Comparison of ENCODE assay signal across 26 mouse cellular contexts in the genomic region with DNA sequence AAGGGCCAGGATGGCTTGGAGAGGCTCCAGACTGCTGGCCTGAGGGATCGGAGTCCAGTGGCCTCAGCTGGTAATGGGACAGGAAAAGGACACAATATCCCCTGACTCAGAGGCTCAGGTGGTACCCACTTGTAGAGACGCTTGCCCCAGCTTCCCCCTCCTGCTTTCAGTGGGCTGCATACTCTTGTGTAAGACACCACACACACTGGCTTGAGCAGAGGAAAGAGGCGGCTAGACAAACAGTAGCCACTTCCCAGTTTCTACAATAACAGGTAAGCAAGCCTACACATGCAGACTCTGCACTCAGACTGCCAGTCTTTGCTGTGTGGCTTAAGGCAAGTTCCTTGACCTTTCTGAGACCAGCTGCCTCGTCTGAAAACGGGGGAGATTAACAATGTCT. TPM values are rescaled to one million over a fixed set of nuclear protein-coding genes. Genes with fewer than 3 reads are reported as not detected.
"Had no signal": no experiment of that assay in that cellular context is flagged by ENCODE, and none has a peak within 500 bp of the region (broad histone marks: within the 10 kb centered on the region; RNA-seq: fewer than 3 reads in every experiment).

No protein-coding gene starts in this region.

- DNase-seq: kidney, adult 18-20 months; kidney, adult 9 months; kidney, postnatal 14 days; layer of hippocampus, adult 9-11 months; layer of hippocampus, postnatal 36 days; liver; lung, postnatal 14 days; retina, postnatal 1 day; right cerebral cortex, postnatal 25 days; spleen, adult 18-20 months; thymus, postnatal 25 days had no signal

- H3K9me3 ChIP-seq: liver, embryonic 12.5 days; liver, embryonic 15.5 days; lung, embryonic 15.5 days; stomach, embryonic 15.5 days had no signal

- H3K4me2 ChIP-seq: limb, embryonic 13.5 days; liver, embryonic 12.5 days; liver, embryonic 15.5 days; lung, embryonic 15.5 days; midbrain, embryonic 13.5 days; neural tube, embryonic 13.5 days; stomach, embryonic 15.5 days had no signal

- H3K4me1 ChIP-seq: liver, embryonic 12.5 days; liver, embryonic 15.5 days; megakaryocyte, embryonic 14.5 days; stomach, embryonic 15.5 days had no signal

- H3K27me3 ChIP-seq: liver, embryonic 12.5 days; liver, embryonic 15.5 days; midbrain, embryonic 13.5 days; neural tube, embryonic 13.5 days; stomach, embryonic 15.5 days had no signal

- H3K9ac ChIP-seq: limb, embryonic 13.5 days; liver, embryonic 12.5 days; liver, embryonic 15.5 days; lung, embryonic 15.5 days; midbrain, embryonic 13.5 days; neural tube, embryonic 13.5 days; stomach, embryonic 15.5 days had no signal

- H3K4me3 ChIP-seq: layer of hippocampus, adult 2 months; left cerebral cortex, adult 2 months; limb, embryonic 13.5 days; liver, embryonic 12.5 days; liver, embryonic 15.5 days; lung, embryonic 15.5 days; megakaryocyte, embryonic 14.5 days; midbrain, embryonic 10.5 days; midbrain, embryonic 13.5 days; myocyte; neural tube, embryonic 13.5 days; stomach, embryonic 15.5 days had no signal

- ATAC-seq: liver, embryonic 12.5 days; midbrain, embryonic 13.5 days; midbrain, embryonic 16.5 days had no signal

- H3K27ac ChIP-seq: layer of hippocampus, adult 2 months; left cerebral cortex, adult 2 months; limb, embryonic 13.5 days; liver, embryonic 12.5 days; liver, embryonic 15.5 days; lung, embryonic 15.5 days; macrophage; midbrain, embryonic 10.5 days; midbrain, embryonic 13.5 days; neural tube, embryonic 13.5 days; stomach, embryonic 15.5 days had no signal

- H3K36me3 ChIP-seq: liver, embryonic 15.5 days; lung, embryonic 15.5 days had no signal

RNA-seq across cellular contexts. Expression of a gene that starts 14.6 kb away (rescaled TPM):
- total RNA-seq: monocyte, adult 5-6 weeks had no signal
- polyA plus RNA-seq: macrophage had no signal
